Mouse (Mus musculus) brain, embryonic 14.5 days (tissue): Measurements from ENCODE around the gene Eml6. TPM values are rescaled to one million over a fixed set of nuclear protein-coding genes. Genes with fewer than 3 reads are reported as not detected.
"Not testable (repeated sequence)": the region's sequence is repeated elsewhere in the genome, so short reads cannot be mapped to it uniquely, and the experiment has no call there.

Source experiments
- DNase-seq: peaks from one replicate; pipeline ENCODE4 v3.0.0-alpha.2; 2011; ENCODE audit warnings: low read depth
- CTCF ChIP-seq: fragments of 200-500 bp; IDR thresholded peaks from 2 replicates; pipeline ENCODE4 v1.5.1; 2012; ENCODE audit warnings: inconsistent platforms, mild to moderate bottlenecking, moderate library complexity, borderline replicate concordance; ENCODE audit not compliant: insufficient read depth, insufficient read length; ENCODE audit errors: extremely low read depth
- POLR2A ChIP-seq: fragments of 200-500 bp; IDR thresholded peaks from 2 replicates; pipeline ENCODE4 v1.6.1; 2012; ENCODE audit warnings: mild to moderate bottlenecking, inconsistent platforms, borderline replicate concordance; ENCODE audit not compliant: poor library complexity, insufficient read depth, insufficient read length, severe bottlenecking; ENCODE audit errors: extremely low read depth
- polyA plus RNA-seq: library from polyadenylated mRNA; depleted of rRNA; stranded (reverse); fragments of >200 nt; gene quantifications from 2 replicates; pipeline ENCODE4 v1.2.3, GENCODE M21; 2012

Gene Eml6
- polyA plus RNA-seq, 1 experiment: 17.1 TPM

GRCm38 (mm10) chr11:29840606-29841227 is 185.1 kb downstream of the Eml6 start:
- DNase-seq: no peak
- TF ChIP-seq POLR2A (no peak), CTCF (no peak)

- no peak for TF ChIP-seq POLR2A
- TF ChIP-seq CTCF: no peak
- DNase-seq: peak; percentile 40
Measured at GRCm38 (mm10) chr11:29839781-29840180, 186.1 kb downstream of the Eml6 start.

- DNase-seq: no peak
- no peak for TF ChIP-seq CTCF
Measured at GRCm38 (mm10) chr11:29837066-29837465, 188.8 kb downstream of the Eml6 start.

- no peak for TF ChIP-seq POLR2A
- TF ChIP-seq CTCF: no peak
- no peak for DNase-seq
Measured at GRCm38 (mm10) chr11:29827729-29828128, 198.1 kb downstream of the Eml6 start.

- DNase-seq: no peak
- TF ChIP-seq CTCF (no peak), POLR2A (no peak)
Measured at GRCm38 (mm10) chr11:29826001-29826400, 199.8 kb downstream of the Eml6 start.

- DNase-seq: not testable (repeated sequence)
Measured at GRCm38 (mm10) chr11:29825271-29825718, 200.5 kb downstream of the Eml6 start, which contains the start of gene 4931440F15Rik. Gene 4931440F15Rik (minus strand): TSS chr11:29825668.

- not testable (repeated sequence) for DNase-seq
Measured at GRCm38 (mm10) chr11:29824474-29825270, 201.2 kb downstream of the Eml6 start.

GRCm38 (mm10) chr11:29823141-29823540 is 202.7 kb downstream of the Eml6 start:
- no peak for DNase-seq
- TF ChIP-seq CTCF: no peak
- TF ChIP-seq POLR2A: no peak

GRCm38 (mm10) chr11:29815670-29816069 is 210.2 kb downstream of the Eml6 start:
- TF ChIP-seq POLR2A: no peak
- no peak for TF ChIP-seq CTCF
- no peak for DNase-seq

- DNase-seq: no peak
- TF ChIP-seq POLR2A: no peak
- no peak for TF ChIP-seq CTCF
Measured at GRCm38 (mm10) chr11:29815261-29815660, 210.6 kb downstream of the Eml6 start.

GRCm38 (mm10) chr11:29813267-29813666 is 212.6 kb downstream of the Eml6 start:
- no peak for TF ChIP-seq CTCF
- TF ChIP-seq POLR2A: no peak
- no peak for DNase-seq

- TF ChIP-seq CTCF: no peak
- no peak for TF ChIP-seq POLR2A
- no peak for DNase-seq
Measured at GRCm38 (mm10) chr11:29812475-29812874, 213.4 kb downstream of the Eml6 start.

- TF ChIP-seq CTCF: no peak
- DNase-seq: no peak
Measured at GRCm38 (mm10) chr11:29810324-29810723, 215.5 kb downstream of the Eml6 start.

GRCm38 (mm10) chr11:29808981-29809589 is 216.7 kb downstream of the Eml6 start:
- DNase-seq: no peak
- TF ChIP-seq POLR2A (no peak), CTCF (no peak)
